Mouse (Mus musculus) frontal cortex, adult (tissue): ENCODE measurements around the gene Acly.

Experiments used
- ATAC-seq: cut with Nextera tagmentation; 2 replicates; pipeline ENCODE4 v1.9.2; 2017; ENCODE audit warnings: mild to moderate bottlenecking, moderate library complexity, mixed read lengths; ENCODE audit not compliant: low TSS enrichment

Gene Acly

DNA sequence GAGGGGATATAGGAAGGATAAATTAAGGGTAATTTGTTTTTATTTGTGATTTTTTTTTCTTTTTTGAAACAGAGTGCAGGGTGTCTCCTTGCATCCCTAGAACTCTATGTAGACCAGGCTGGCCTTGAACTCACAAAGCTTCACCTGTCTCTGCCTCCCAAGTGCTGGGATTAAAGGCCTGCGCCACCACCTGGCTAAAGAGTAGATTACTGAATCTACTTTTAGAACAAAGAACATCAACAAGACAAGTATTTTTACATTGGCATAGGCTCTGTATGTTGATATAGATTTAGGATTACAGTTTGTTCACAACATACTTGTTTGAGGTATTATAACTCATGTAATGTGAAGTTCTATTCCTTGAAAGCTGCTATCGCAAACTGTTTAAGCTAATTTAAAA is 17.2 kb downstream of the Acly start:
- ATAC-seq = no peak

DNA sequence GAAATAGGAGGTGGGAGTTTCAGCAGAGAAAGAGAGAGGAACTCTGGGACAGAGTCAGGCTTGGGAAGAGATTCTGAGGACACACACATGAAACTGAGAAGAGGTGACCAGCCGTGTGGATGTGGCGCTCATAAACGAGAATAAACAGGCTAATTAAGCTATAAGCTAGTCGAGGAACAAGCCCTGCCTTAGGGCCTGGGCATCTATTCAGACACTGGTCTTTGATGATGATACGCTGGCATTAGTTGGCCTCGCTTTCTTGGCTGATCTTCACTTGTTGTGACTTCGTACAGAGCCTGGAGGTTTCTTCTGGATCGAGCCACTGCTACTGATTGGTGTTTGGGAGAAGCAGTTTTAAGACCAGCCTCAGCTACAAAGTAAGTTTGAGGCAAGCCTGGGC is 21.8 kb downstream of the Acly start:
- ATAC-seq = no peak

DNA sequence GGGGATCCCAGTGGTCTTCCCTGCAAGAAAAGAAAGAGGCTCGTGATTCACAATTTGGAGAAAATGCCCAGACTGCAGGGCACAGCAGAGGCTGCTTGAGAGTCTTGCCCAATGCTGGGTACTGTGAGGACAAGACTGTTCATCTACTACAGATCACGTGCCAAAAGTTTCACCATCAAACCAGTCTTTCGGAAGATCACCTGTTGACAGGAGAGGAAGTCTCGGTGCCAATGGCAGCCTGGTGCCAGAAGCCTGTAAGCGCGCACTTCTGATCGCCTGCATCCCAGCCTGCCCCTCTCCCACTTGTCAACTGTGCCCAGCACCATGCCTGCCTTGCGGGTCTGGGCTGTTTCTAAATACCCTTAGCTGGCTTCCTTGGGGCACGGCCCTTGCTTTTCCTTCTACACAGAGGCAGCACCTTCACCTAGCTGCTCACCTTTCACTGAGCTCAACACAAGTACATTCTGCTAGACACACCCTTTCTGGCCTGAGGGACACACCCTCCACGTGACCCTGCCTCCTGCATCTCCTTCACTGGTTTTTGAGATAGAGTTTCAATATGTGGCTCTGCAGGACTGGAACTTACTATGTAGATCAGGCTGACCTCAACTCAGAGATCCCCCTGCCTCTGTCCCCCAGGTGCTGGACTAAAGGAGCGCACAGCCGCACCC is 22.7 kb downstream of the Acly start:
- no peak for ATAC-seq

DNA sequence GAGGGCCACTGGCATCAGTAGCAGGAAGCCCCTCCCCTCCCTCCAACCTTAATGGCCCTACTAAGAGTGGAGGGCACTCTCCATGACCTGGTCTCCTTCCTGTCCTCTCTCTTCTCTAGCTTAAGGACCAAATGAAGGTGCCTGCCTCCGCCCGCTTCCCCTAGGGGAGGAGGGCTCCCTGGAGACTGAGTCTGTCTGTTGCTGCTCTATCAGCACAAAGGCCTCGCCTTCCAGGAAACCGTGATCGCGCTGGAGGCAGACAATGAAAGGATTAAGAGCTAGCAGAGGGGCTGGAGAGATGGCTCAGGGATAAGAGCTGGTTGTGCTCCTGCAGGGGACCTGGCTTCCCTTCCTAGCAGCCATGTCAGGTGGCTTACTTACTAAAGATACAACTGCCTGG is 26.5 kb downstream of the Acly start:
- ATAC-seq = no peak

DNA sequence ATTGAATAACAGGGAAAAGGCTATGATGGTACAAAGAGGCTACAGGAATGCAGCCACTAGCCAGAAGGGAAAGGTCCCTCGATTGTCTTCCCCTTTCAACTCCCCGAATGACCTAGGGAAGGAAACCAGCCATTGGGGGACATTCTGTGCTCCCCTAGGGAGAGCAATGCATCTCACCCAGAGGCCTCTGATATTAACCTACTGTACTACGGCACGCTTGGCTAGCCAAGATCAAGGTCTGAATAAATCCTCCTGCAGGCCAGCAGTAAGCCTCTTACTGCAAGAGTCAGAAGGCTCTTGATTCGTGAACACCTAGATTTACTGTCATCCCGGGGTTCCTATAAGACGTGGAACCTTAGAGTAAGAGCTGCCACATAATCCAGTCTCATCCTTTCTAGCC is 27.1 kb downstream of the Acly start:
- no peak for ATAC-seq

DNA sequence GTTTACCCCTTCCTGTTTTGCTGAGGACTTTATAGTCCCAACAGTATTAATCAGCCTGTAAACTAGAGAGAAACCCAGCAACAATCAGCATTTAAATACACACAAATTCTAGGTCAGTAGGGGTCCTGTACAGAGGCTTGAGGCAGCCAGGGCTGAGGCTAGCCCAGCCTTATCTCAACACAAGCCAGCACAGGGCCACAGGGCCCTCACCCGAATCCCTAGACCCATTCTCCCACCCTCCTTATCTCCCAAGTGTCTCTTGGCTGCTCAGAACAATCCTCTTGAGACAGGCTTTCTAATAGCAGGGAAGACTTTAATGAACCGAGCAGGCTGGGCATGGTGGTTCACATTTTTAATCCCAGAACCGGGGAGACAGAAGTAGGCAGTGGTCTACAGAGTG is 27.6 kb downstream of the Acly start:
- no peak for ATAC-seq

DNA sequence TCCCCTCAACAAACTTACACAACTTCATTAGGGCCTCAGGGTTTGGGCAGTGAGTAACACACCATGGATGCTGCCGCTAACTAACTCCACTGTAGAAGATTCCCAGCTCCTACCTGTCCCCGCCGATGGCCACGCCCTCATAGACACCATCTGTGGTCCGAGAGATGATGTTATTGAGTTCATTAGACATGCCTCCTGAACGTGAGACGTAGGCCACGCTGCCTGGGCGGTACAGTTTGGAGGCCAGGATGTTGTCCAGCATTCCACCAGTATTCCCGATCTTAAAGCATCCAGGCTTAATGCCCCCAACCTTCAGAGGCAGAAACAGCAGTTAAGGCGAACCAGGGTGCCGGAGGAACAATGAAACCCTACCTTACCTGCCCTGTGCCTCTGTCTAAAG is 34.0 kb downstream of the Acly start:
- ATAC-seq = no peak

DNA sequence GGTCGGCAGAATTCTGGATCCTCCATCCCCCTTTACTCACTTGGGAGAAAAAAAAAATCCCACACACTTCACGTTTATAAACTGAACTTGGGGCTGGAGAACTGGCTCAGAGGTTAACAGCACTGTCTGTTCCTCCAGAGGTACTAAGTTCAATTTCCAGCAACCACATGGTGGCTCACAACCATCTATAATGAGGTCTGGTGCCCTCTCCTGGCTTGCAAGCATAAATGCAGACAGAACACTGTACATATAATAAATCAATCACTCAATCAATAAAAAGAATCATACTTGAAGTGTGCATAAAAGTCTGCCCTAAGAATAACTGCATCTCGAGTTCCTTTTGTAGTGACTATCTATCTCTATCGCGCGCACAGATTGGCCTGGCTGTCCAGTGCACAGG is 36.8 kb downstream of the Acly start:
- ATAC-seq = no peak

DNA sequence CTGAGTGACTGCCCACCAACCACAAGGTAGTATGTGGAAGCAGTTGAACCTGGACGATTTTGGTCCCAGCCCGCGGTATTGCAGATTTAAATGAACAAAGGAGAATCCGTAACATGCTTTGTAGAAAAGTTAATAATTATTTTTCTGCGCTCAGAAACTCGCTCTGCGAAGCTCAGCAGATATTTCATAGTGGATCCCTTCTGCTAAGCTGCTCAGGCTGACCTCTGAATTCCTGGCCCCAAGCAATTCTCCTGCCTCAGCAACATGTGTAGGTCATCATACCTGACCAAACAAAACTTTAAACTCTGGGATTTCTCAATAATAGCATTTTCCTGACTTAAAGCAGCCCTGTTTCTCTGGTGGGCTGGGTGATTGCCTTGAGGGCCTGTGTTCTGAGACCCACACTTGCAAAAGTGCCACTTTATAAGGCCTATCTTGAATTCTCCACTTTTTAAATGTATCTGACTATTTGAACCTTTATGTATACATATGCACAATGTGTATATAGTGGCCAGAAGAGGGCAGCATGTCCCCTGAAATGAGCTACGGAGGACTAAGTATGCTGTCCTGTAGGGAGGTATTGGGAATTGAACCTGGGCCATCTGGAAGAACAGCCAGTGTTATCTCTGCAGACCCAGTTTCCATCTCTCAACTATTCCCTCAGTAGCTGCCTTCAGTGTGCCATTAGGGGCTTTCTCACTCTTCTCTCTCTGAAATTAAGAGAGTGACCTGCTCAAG is 41.8 kb downstream of the Acly start:
- no peak; the same call in 1 of the 2 replicates for ATAC-seq

DNA sequence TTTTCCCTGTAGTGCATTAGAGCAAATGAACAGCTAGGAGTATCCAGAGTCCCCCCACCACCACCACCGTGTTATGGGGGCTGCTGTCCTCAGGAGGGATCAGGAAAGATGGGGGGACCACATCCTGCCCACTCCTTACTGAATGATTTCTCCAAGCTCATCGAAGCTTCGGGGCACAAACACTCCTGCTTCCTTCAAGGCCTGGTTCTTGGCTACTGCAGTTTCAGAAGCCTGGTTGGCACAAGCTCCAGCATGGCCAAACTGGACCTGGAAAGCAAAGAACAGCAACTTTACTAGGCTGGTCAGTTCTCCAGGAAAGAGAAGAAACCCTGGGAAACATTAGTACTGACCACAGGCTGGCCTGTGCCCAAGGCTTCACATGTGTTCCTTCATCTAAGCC is 43.3 kb downstream of the Acly start:
- no peak for ATAC-seq

DNA sequence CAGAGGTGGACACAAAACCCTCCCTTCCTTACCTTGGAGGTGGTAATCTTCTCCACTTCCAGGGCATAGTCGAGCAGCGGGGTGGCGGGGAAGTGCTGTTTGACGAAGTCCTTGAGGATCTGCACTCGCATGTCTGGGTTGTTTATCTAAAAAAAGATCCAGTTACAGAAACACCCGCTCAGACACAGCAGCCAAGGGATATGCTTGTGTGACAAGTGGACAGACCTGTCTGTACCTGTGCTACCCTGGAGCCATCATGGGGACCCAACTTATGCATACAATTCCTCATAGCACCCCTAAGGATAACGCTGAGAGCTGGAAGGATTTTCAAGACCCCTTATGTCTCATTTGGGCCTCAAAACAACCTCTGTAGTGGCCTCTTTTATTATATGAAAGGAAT is 48.6 kb downstream of the Acly start:
- no peak for ATAC-seq

DNA sequence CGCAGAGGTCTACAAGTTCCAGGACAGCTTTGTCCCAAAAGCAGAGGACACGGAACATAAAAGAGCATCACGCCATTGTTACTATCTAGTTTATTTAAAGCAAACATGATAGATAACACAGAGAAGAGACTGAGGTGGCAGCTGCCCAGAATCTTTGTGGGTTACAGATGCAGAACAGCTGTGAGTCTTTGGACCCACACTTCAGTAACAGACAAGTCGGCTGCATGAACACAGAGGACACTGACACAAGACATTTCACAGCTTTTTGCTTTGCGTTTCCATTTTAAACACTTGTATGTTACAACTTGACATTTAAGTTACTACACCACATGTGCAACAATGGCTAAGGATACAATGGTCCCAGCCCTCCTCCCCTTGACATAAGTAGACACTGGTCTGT is 51.5 kb downstream of the Acly start:
- no peak for ATAC-seq

DNA sequence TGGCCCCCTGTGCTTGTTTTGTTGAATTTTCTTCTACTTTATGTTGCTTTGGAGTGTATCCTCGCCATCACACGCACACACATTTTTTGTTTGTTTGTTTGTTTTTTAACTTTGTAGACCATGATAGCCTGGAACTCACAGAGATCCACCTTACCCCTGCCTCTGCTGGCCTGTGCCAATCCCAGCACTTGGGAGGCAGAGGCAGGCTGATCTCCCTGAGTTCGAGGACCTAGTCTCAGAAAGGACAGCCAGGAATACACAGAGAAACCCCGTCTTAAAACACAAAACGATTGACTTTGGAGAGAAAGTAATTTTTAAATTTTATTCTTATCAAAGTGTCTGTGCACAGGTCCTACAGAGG is 54.9 kb downstream of the Acly start:
- peak; percentile 3; the same call in 1 of the 2 replicates for ATAC-seq

DNA sequence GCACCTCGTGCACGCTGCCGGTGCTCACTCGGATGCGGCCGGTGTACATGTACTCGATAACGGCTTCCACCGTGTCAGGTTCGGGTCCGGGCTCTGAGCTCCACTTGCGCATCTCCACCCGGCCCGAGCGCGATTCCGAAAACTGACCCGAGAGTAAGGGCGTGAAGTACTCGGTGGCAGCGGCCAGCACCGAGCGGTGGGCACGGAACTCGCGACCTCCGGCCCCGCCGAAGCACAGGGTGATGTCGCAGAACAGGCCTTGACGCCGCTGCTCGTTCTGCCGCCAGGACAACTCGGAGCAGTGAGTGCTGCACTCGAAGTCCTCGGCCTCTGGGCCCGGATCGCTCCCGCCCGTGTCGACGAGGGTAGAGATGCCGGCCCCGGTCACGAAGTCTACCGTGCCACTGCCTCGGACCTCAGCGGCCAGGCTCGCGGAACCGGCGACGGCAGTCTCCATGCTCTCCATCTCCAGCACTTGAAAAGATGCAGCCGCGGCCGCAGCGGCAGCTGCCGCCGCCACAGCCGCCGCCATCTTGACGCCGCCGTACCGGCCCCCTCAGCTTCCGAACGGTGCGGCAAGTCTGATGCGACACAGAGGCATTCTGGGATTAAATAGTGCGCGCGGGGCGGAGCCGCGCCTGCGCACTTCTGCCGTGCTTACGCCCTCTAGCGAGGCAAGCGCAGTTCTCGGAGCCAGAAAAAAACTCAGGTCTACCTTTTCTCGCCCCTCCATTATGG is 55.4 kb downstream of the Acly start, which contains the start of gene Klhl11:
Gene Klhl11, minus strand, starts transcription at position 545 of the 738 bp plus-strand sequence.
- ATAC-seq = peak; percentile 93

DNA sequence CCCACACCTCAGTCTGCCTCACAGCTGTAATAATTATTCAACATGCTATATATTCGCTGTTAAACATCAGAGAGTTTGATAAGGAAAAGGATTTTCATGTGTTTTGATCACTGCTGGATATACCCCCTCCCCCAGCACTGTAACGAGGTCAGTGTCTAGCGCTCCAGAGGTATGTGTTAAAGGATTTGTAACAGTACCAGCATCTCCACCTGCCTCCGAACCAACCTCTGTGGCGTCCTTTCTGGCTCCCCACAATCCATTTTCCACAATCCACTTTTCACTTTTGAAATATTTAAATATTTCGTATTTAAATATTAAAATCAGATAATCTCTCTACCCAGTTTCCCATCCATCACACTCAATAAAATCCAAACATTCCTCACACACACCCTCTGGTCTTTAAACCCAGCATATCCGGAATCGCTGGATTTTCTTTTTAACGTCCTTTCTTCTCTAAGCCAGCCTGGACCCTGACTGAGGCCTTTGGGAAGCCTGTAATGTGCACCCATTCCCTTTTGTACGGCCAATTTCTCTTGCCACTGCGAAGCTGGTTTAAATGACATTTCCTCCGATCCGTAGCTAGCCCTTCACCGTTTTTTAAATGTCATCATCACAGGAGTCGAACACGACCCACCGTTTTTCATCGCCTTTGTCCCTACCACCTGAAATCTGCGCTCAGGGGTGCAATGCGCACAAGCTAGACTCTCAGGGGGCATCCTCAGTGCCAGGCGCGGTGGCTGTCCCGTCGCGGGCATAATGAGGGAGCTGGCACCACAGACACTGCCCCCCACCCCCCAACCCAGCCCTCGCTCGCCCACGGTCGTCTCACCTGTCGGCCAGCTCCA is 56.2 kb downstream of the Acly start:
- ATAC-seq = peak; percentile 16; the same call in 1 of the 2 replicates

DNA sequence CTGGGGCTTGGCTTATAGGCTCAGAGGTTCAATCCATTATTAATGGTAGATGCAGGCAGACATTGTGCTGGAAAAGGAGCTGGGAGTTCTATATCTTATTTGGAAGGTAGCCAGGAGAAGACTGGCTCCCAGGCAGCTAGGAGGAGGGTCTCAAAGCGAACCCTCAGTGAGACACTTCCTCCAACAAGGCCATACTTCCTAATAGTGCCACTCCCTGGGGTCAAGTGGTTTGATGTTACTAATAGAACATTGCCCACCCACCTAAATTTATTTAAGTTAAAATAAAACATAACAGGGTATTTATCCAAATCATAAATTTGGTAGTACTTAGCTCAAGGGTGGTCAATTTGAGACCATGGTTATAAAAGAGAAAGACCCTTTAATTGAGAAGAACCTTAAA is 62.0 kb downstream of the Acly start:
- ATAC-seq = no peak

DNA sequence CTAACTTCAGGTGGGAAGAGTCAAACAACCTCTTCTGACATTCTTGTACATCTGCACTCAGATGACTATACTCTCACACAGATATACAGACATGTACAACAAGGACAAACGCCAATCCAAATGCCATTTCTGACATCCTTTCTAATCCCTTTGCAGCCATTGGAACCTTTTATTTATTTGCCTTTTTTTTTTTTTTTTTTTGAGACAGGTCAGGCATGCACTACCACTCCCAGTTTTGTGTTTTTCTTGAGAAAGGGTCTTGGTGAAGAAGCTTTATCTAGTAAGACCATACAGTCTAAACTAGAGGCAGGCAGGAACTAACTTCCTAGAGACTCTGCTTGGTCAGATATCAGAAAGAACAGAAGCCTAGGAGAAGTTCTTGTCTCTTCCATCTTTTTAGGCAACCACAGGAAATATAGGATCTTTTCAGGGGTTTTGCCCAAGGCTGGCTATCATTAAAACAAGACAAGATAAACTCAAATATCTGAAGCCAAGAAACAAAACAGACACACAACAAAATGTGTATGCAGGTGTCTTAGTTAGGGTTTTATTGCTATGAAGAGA is 62.5 kb downstream of the Acly start:
- ATAC-seq = no peak

DNA sequence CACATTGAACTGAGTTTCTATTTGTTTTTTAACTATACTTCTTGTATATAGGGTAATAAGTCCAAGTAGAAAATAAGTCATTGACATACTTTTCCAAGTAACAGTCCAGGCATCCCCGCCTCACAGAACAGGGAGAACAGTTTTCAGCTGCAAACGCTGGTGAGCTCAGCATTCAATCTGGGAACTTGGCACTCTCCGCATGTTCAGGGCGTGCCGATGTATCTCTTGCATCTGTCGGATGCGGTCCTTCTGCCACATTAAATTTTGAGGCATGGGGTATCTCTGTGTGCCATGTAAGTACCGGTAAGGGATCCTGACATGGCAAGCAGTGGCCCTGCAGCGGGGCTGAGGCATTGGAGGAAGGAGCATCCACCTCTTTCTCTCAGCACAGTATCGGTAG is 65.1 kb downstream of the Acly start:
- ATAC-seq = 0 out of 2 replicates have a peak, but pooled peaks have one; percentile 62

DNA sequence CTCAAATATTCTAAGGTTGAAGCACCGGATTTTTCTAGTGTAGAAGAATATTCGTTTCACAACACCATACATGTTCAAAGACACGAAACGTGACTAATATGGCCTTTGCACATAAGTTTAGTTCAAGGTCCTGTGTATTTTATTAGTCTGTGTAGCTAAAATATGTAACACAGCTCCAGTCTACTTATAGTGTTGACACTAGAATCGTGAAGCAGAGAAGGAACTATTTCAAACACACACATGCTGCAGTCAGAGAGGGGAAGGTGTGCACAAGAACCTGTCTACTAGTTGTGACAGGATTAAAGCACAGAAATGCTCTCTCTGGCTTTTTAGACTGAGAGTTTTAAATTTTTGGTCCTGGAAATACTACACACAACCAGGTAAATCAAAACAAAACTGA is 70.1 kb downstream of the Acly start:
- no peak for ATAC-seq

DNA sequence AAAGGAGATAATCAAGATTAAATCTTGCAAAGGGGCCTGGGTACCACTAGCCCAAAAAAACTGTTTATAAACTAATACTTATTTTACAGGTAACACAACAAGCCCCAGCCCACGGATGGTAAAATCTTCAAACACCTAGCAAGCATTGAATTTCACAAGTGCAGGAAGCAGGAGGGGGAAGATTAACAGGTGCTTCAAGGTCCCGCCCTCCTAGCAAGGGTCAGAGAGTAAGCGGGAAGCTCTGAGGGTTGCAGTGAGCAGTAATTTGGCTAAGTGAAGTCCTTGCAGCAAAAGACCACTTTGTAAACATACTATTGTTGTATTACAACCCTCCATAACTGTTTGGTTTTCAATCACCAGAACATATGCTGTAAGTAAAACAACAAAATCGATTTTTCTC is 70.6 kb downstream of the Acly start:
- no peak for ATAC-seq

DNA sequence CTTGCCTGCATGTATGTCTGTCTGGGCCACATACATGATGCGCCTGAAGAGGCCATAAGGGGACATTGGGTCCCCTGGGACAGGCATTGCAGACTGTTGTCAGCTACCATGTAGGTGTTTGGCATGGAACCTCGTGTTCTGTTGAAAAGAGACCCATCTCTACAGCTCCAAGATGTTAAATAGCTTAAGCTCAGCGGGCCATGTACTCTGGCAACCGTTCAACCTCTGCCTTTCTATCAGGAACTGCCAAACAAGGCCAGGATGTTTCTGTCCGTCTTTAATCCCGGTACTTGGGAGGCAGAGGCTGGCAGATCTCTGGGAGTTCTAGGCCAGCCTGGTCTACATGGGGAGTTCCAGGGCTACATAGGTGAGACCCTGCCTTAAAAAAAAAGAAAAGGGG is 85.2 kb downstream of the Acly start:
- no peak for ATAC-seq

DNA sequence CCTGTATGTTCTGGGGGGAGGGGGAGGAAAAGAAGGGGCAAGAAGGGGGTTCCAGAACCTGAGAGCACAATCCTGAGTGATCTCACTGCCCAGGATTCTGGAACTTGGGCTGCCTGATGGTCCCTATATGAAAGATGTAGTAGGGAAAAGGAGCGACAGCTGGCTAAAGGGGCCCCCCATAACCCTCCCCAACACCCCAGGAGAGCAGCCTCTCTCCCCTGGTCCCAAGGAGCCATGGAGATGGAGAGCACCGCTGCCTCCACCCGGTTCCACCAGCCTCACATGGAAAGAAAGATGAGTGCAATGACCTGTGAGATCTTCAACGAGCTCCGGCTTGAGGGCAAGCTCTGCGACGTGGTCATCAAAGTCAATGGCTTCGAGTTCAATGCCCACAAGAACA is 86.0 kb downstream of the Acly start, which contains the start of the genes Nt5c3b and Klhl10:
Gene Nt5c3b, minus strand, starts transcription at position 12 of the 400 bp plus-strand sequence.
Gene Klhl10, plus strand, starts transcription at position 121 of the 400 bp plus-strand sequence.
- no peak for ATAC-seq
